Mouse (Mus musculus) splenic B cell, adult 2 months (primary cell): ENCODE results near the gene Il11ra1.

Experiments
- DNase-seq: peaks from one replicate; pipeline ENCODE4 v3.0.0-alpha.2; 2011; ENCODE audit warnings: low read depth, low spot score
- H3K27me3 ChIP-seq: 2 replicates; pipeline ENCODE4 v1.6.1; 2012; ENCODE audit warnings: mild to moderate bottlenecking, low read length, moderate library complexity, mixed read lengths; ENCODE audit not compliant: control insufficient read depth, poor library complexity, insufficient read depth, severe bottlenecking
- H3K36me3 ChIP-seq: 2 replicates; pipeline ENCODE4 v1.6.1; 2012; ENCODE audit warnings: mild to moderate bottlenecking, low read length, moderate library complexity, mixed read lengths; ENCODE audit not compliant: control insufficient read depth, poor library complexity, insufficient read depth, severe bottlenecking

Il11ra1 gene

GRCm38 (mm10) chr4:41740380-41741157 is 40.8 kb downstream of the Il11ra1 start:
- H3K36me3 ChIP-seq: peaks cover 7% of the 10 kb centered on the region; the same call in 1 of the 2 replicates
- peak; percentile 60 for DNase-seq
- no peaks in the 10 kb centered on the region for H3K27me3 ChIP-seq

GRCm38 (mm10) chr4:41741158-41741560 is 41.4 kb downstream of the Il11ra1 start:
- peaks cover 7% of the 10 kb centered on the region; the same call in 1 of the 2 replicates for H3K36me3 ChIP-seq
- no peaks in the 10 kb centered on the region for H3K27me3 ChIP-seq
- peak; percentile 96 for DNase-seq

- no peaks in the 10 kb centered on the region for H3K27me3 ChIP-seq
- peaks cover 1% of the 10 kb centered on the region; the same call in 1 of the 2 replicates for H3K36me3 ChIP-seq
These were observed 44.3 kb downstream of the Il11ra1 start for GRCm38 (mm10) chr4:41744131-41744530.

GRCm38 (mm10) chr4:41745021-41745420 is 45.2 kb downstream of the Il11ra1 start:
- H3K27me3 ChIP-seq: no peaks in the 10 kb centered on the region
- DNase-seq: no peak
- H3K36me3 ChIP-seq: no peaks in the 10 kb centered on the region

More at GRCm38 (mm10) chr4:41744131-41744530, 44.3 kb downstream of the Il11ra1 start:
- DNase-seq: no peak

- DNase-seq: no peak
- no peaks in the 10 kb centered on the region for H3K27me3 ChIP-seq
- peaks cover 3% of the 10 kb centered on the region for H3K36me3 ChIP-seq
These were observed 55.1 kb downstream of the Il11ra1 start, which contains the start of gene Galt for GRCm38 (mm10) chr4:41754797-41755337. Gene Galt, plus strand, starts transcription at chr4:41755228.

GRCm38 (mm10) chr4:41755338-41756305 is 55.8 kb downstream of the Il11ra1 start, which contains the start of gene Sigmar1:
Gene Sigmar1, minus strand, starts transcription at chr4:41756157.
- DNase-seq: peak; percentile 93
- H3K36me3 ChIP-seq: peaks cover 3% of the 10 kb centered on the region
- no peaks in the 10 kb centered on the region for H3K27me3 ChIP-seq

- H3K36me3 ChIP-seq: peaks cover 3% of the 10 kb centered on the region
- H3K27me3 ChIP-seq: no peaks in the 10 kb centered on the region
- DNase-seq: peak; percentile 13
These were observed 56.7 kb downstream of the Il11ra1 start for GRCm38 (mm10) chr4:41756440-41756839.

- H3K27me3 ChIP-seq: no peaks in the 10 kb centered on the region
- peaks cover 3% of the 10 kb centered on the region for H3K36me3 ChIP-seq
- no peak for DNase-seq
These were observed 57.5 kb downstream of the Il11ra1 start for GRCm38 (mm10) chr4:41757321-41757720.

- DNase-seq: no peak
- peaks cover 3% of the 10 kb centered on the region for H3K36me3 ChIP-seq
- H3K27me3 ChIP-seq: no peaks in the 10 kb centered on the region
These were observed 58.2 kb downstream of the Il11ra1 start for GRCm38 (mm10) chr4:41758021-41758420.

- no peak for DNase-seq
- Histone ChIP-seq H3K36me3 (peaks cover 3% of the 10 kb centered on the region), H3K27me3 (no peaks in the 10 kb centered on the region)
These were observed 58.9 kb downstream of the Il11ra1 start for GRCm38 (mm10) chr4:41758701-41759100.

- Histone ChIP-seq H3K27me3 (no peaks in the 10 kb centered on the region), H3K36me3 (peaks cover 3% of the 10 kb centered on the region)
- no peak for DNase-seq
These were observed 59.4 kb downstream of the Il11ra1 start for GRCm38 (mm10) chr4:41759206-41759605.

- DNase-seq: no peak
- Histone ChIP-seq H3K27me3 (no peaks in the 10 kb centered on the region), H3K36me3 (peaks cover 3% of the 10 kb centered on the region)
These were observed 60.0 kb downstream of the Il11ra1 start for GRCm38 (mm10) chr4:41759656-41760287.

- no peaks in the 10 kb centered on the region for H3K27me3 ChIP-seq
- DNase-seq: peak; percentile 23
These were observed 60.5 kb downstream of the Il11ra1 start for GRCm38 (mm10) chr4:41760288-41760721.

GRCm38 (mm10) chr4:41760911-41761310 is 61.1 kb downstream of the Il11ra1 start:
- H3K27me3 ChIP-seq: no peaks in the 10 kb centered on the region
- peaks cover 3% of the 10 kb centered on the region for H3K36me3 ChIP-seq
- no peak for DNase-seq

More at GRCm38 (mm10) chr4:41760288-41760721, 60.5 kb downstream of the Il11ra1 start:
- H3K36me3 ChIP-seq: peaks cover 3% of the 10 kb centered on the region
